Mouse (Mus musculus) olfactory bulb, adult 2 months (tissue): Measurements from ENCODE around the gene Zmynd11.

Experiments
- CTCF ChIP-seq: fragments of 200-500 bp; IDR thresholded peaks from 2 replicates; pipeline ENCODE4 v1.5.1; 2012; ENCODE audit warnings: low read depth, mild to moderate bottlenecking, low read length, moderate library complexity; ENCODE audit not compliant: insufficient read depth
- POLR2A ChIP-seq: fragments of 200-500 bp; IDR thresholded peaks from 2 replicates; pipeline ENCODE4 v1.6.1; 2012; ENCODE audit warnings: mild to moderate bottlenecking, low read depth, low read length, moderate library complexity; ENCODE audit not compliant: insufficient read depth

- TF ChIP-seq CTCF, result no peak
- TF ChIP-seq POLR2A, result no peak
These were observed 67.8 kb downstream of the Zmynd11 start for GRCm38 (mm10) chr13:9697340-9697739.
